Mouse (Mus musculus): ENCODE measurements around the gene Szrd1.

Szrd1 gene

DNA sequence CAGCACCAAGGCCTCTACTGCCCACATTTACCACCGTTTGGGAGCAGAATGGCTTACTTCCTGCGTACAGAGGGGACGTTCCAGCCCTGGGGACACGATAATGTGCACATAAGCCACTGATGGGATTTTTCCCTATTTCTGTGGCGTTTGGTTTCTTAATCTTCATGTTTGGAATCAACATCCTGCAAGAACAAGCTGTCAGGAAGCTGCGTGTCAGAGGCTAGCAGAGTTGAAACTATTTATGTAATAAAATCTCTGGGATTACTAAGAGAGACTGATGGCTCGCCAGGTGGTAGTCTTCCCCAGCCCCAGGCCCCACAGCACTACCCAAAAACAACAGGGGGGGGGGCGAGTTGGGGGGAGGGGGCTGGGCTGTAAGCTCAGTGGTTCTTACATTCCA lies 6.3 kb downstream of the Szrd1 start:
- TF ChIP-seq GATA4 (IDR thresholded peaks at IDR 0.05; ENCODE audit: insufficient replicate concordance, low read length), result peak; percentile 38; the same call in 1 of the 2 replicates

DNA sequence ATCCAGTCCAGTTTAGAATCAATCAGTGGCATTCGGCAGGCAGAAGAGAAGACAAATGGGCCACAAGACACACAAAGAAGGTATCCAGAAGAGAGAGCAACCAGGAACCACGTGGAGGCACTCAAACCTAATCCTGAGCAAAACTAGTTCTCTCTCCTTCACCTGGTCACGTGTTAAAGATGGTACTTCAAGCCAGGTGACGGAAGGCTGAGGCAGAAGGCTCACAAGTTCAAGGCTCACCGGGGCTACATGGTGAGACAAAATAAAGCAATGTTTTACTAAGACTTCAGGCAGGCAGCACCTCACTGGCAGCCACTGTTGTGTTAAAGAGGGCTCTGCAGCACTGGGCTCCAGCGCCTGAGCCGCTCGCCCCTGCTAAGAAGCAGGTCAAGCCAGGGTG lies 7.4 kb downstream of the Szrd1 start:
- no peak for TF ChIP-seq GATA4 (IDR thresholded peaks at IDR 0.05; ENCODE audit: insufficient replicate concordance, low read length)

DNA sequence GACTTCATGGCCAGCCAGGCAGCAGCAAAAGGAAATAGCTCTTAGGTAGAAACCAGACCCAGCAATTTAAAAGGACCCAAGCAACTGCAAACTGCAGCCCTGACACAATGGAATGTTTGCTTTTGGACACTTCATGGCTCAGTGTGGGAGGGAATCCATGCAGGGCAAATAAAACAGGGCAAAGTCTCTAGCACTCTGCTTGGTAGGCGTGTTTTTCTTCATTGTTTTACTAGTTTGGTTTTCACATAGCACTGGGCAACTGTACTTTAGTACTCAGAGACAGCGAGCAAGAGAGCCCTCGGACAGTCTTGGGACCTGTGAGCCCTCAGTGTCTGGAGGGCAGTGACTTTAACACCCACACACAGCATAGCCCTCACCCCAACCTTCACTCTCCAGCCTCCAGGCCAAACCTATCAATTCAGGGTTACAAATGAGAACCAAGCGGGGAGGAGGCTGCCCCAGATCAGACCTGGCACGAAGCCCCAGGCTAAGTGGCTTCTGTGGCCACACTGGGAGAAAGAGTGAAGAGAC lies 8.0 kb downstream of the Szrd1 start:
- TF ChIP-seq GATA4 (IDR thresholded peaks at IDR 0.05; ENCODE audit: insufficient replicate concordance, low read length), result no peak

DNA sequence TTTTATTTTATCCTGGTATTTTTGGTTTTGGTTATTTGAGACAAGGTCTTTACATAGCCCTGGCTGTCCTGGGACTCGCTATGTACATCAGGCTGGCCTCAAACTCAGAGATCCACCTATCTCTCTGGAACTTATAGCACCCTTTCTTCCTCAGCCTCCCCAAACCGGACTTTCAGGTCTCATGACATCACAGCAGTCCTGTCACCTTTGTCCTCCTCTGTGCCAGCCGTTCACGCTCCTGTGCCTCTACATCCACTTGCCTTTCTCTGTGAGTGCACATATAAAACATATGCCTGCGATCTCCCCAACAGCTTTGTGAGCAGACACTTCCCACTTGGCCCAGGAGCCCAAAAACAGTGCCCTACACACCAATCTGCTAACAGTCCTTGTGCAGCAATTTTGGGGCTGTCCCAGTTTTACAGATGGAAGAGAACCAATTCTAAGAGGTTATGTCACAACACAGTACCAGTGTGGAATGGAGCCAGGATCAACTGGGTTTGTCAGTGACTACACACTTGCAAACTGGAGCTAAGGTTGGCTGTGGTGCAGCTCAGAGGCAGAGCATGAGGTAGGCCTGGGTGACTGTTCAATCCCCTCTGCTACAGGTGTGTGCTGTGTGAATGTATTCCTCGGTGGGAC lies 8.8 kb downstream of the Szrd1 start:
- no peak for TF ChIP-seq GATA4 (IDR thresholded peaks at IDR 0.05; ENCODE audit: insufficient replicate concordance, low read length)

DNA sequence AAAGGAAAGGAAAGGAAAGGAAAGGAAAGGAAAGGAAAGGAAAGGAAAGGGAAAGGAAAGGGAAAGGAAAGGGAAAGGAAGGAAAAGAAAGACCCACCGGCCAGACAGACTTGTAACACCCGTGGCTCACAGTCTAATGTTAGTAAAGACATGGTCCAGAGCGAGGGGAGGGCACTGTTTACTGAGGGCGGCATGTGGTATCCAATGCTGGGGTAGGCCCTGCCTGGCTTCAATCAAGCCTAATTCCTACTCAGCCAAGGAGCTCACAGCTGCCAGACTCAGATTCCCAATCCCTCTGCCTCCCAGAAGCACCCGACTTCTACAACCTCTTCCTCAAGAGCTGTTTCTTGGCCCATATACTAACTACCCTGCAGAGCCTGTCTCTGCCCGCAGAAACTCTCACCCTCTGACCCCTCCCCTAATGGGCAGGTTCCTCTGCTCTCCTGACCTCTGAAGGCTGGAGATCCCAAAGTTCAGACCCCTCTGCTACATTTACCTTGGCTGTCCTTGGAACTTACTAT lies 10.3 kb downstream of the Szrd1 start:
- no peak for TF ChIP-seq GATA4 (IDR thresholded peaks at IDR 0.05; ENCODE audit: insufficient replicate concordance, low read length)

DNA sequence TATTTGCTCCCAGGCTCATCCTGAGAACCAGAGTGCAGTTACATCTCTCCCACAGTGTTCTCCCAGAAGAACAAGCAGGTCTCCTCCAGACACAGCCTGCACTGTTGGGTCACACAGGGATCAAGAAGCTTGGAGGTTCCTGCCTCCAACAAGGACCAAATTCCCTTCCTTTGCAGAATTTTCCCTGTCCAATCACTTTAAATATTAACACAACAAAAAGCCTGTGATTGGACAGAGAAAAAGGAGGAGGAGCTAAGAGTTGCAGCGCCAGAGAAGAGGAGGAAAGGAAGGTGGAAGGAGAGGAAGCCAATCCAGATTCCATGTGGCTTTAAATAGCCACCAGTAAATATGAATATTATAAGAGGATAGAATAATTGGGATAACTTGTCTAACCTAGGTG lies 16.5 kb downstream of the Szrd1 start:
- no peak for TF ChIP-seq GATA4 (IDR thresholded peaks at IDR 0.05; ENCODE audit: insufficient replicate concordance, low read length)

DNA sequence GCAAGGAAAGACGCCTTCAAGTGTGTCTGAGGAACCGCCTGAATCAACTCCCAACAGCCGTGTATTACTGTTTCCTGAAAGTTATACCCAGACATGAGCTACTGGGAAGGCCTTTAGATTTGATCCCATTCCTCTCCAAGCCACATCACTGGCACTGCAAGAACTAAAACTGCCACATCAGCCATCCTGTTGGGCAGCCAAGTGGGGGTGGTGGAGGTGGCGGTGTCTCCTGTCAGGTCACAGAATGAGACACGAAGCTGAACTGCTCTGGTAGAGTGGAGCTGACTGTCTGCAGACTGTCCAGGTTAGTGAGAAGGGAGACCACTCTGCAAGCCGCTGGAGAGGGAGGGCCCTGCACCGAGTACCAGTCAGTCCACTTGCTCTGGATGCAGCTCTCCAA lies 16.9 kb downstream of the Szrd1 start:
- no peak for TF ChIP-seq GATA4 (IDR thresholded peaks at IDR 0.05; ENCODE audit: insufficient replicate concordance, low read length)

DNA sequence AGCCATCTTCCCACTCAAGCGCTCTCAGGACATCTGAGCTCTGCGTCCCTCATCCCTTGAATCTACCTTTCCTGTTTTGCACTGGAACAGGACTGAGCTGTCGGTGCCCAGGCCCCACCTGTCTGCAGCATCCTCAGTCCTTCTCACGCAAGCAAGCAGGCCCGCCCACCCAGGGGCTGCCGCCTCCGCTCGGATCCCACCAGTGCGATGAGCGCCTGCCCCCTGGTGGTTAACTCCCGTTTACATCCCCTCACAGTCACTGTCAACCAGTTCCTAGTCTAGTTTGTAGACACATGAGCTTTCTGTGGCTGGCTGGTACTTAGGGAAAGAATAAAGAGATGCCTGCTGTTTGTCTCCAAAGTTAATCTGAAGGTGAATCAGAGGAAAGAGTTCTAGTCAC lies 18.9 kb downstream of the Szrd1 start:
- no peak for TF ChIP-seq GATA4 (IDR thresholded peaks at IDR 0.05; ENCODE audit: insufficient replicate concordance, low read length)

DNA sequence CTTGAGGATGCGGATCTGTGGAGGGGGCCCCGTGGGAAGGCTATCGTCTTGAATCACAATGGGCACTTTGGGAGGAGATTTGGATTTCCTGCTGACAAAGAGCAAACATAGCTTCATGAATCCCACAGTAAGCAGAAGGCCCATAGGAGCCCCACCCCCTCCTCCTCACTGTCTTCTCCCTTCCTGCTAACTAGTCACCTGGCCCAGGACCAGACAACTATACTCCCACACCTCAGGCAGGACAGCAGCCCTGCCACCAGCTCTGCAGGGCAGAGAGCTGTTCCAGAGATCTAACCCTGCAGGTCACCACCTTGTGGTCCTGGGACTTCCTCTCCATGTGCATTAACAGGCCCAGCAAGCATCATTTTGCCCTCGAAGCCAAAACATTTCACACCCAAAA lies 20.9 kb downstream of the Szrd1 start:
- no peak for TF ChIP-seq GATA4 (IDR thresholded peaks at IDR 0.05; ENCODE audit: insufficient replicate concordance, low read length)

DNA sequence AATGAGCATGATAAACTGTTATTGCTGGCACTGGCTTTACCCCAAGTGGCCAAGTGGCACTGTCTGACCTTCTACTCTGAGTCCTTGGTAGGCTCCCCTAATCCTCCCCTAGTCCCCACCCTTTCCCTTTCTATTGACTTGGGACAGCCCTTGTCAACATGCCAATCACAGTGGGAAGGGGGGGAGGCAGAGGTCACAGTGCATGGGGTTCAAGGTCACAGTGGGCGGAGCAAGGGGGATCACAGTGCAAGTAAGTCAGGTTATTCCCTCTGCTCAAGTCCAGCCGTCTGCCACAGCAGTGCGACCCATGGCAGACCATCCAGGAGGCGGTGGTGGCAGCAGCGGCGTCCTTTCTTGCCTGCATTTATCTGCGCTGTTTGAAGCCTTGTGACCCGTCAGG lies 24.2 kb downstream of the Szrd1 start:
- no peak for TF ChIP-seq GATA4 (IDR thresholded peaks at IDR 0.05; ENCODE audit: insufficient replicate concordance, low read length)

DNA sequence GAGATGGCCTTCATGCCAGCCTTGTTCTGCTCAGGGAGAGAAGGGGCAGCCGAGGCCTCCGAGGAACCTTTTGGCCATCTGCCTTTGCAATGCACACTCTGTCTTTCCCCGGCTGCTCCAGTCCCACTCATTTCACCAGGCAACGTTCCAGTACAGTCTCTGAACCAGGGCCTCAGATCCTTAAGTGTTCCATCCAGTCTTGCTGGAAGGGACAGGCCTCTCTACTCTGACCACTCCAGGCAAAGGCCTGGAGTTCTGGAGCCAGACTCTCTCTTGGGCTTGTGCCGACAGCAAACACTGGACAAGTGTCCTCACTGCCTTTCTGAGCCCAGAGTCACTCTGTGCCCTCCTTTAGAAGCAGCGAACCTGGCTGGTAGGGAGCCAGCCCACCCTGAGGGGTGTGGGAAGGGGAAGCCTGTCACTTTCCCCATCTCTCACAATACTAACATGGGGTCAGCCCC lies 25.0 kb downstream of the Szrd1 start:
- TF ChIP-seq GATA4 (IDR thresholded peaks at IDR 0.05; ENCODE audit: insufficient replicate concordance, low read length), result no peak

DNA sequence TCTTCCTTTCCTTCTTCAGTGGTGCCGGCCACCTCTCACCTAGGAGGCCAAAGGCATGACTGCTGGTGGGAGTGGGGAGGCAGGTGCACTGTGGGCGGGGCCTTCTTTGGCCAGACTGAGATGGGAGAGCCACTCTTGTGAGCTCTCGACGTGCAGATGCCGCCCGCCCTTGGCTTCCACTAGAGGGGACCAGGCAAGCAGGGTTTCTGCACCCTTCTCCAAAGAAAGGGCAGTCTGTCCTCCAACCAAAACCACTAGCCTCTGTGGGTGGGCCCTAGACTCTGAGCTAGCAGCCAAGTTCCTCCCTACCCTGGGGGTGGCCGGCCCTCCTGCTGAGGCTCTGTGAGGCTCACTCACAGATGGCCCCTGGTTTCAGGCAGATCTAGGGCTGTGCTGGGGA lies 25.7 kb downstream of the Szrd1 start:
- no peak for TF ChIP-seq GATA4 (IDR thresholded peaks at IDR 0.05; ENCODE audit: insufficient replicate concordance, low read length)

DNA sequence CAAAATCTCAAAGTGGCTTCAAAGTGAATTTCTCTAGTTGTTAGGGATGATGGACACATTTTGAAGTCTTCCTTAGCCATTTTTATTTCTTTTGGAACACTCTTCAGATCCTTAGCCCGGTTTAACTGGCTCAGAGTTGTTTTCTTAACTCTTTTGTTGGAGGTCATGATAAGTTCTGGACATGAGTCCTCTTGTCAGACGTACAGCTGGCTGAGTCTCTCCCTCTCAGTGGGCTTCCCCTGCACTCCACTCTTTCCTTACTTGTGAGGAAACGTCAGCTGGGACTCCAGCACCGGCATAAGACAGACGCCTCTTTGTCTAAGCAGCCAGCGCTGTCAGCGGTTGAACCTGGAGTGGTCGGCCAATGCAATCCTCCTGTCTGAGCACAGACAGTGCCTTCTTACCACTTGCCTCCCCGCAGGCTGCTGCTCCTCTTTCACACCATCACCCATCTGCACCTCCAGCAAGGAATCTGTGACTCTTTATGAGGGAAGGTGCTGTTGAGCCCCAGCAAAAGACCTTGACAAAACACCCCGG lies 31.3 kb downstream of the Szrd1 start:
- TF ChIP-seq GATA4 (IDR thresholded peaks at IDR 0.05; ENCODE audit: insufficient replicate concordance, low read length), result no peak

DNA sequence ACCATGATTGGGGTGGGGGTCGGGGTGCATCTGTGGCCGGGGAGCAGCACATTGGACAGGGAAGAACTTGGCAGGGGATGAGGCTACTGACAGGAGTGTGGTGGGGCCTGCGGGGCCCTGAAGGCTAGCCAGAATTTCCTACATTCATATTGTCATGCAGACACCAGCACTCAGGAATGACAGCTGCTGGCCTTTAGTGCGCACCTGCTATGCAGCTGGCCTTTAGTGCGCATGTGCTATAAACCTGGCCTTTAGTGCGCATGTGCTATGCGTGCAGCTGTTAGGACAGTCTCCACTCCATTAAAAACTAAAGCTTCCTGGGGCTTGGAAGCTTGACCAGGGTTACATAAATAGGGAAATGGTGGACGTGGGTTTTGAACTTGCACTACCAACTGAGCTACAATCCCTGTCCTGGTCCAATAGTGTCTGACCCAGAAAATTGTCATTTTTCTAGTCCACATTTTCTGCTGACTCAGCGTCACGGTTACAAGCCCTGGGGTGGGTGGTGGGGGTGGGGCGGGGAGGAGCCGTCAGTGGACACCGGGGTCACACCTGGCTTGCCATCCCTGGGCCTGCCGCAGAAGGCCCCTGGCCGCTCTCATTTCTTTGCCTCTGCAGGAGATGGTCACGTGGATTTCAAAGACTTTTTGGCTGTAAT lies 32.9 kb downstream of the Szrd1 start:
- TF ChIP-seq GATA4 (IDR thresholded peaks at IDR 0.05; ENCODE audit: insufficient replicate concordance, low read length), result no peak

DNA sequence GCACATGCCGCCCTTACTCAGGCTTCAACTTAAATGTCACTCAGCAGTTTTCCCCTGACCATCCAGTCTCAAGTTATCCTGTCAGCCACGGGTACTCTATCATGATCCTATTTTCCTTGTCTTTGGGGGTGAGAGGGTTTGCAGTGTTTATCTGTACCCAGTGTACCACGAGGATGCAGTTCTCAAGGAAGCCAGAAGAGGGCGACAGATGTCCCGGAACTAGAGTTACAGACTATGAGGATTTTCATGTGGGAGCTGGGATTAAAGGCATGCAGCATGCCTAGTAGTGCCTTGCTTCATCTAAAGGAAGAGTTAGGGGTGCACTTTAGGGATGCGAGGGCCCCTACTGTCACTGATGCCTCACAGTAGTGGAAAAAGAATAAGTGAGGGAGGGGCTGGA lies 37.7 kb downstream of the Szrd1 start:
- TF ChIP-seq GATA4 (IDR thresholded peaks at IDR 0.05; ENCODE audit: insufficient replicate concordance, low read length), result no peak

DNA sequence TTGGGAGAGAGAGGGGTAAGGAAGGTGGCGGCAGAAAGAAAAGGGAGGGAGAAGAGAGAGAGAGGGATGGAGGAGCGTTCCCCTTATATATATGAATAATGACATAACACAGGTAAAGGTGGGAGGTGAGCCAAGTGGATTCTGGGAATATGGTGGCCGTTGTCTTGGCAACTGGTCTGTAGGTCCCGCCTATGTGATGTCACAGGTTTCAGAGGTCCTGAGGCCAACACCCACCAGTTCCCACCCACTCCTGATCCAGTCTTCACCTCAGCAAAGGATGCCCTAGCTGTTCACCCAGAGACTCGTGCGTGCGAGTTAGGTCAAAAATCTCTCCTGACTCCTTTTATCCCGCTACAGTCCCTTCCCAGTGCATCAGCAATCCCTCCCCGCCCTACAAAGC lies 38.3 kb downstream of the Szrd1 start:
- TF ChIP-seq GATA4 (IDR thresholded peaks at IDR 0.05; ENCODE audit: insufficient replicate concordance, low read length), result no peak
